Mouse (Mus musculus) midbrain, embryonic 15.5 days (tissue): Measurements from ENCODE around the gene Tekt1. TPM values are rescaled to one million over a fixed set of nuclear protein-coding genes. Genes with fewer than 3 reads are reported as not detected.

Source experiments
- ATAC-seq: fragments of 200-750 bp; cut with Nextera tagmentation; replicated peaks from 2 replicates; pipeline ENCODE4 v1.8.0; 2017; ENCODE audit warnings: moderate TSS enrichment
- H3K27ac ChIP-seq: fragments of 300-500 bp; sonication (generic); 2 replicates; pipeline ENCODE4 v1.5.1; 2015; ENCODE audit warnings: mild to moderate bottlenecking, inconsistent platforms
- H3K27me3 ChIP-seq: fragments of 300-500 bp; sonication (generic); replicated peaks from 2 replicates; pipeline ENCODE4 v1.6.1; 2015; ENCODE audit warnings: inconsistent platforms
- H3K36me3 ChIP-seq: fragments of 300-500 bp; sonication (generic); replicated peaks from 2 replicates; pipeline ENCODE4 v1.6.1; 2015; ENCODE audit warnings: inconsistent platforms
- H3K4me1 ChIP-seq: fragments of 300-500 bp; sonication (generic); 2 replicates; pipeline ENCODE4 v1.6.1; 2015; ENCODE audit warnings: inconsistent platforms
- H3K4me2 ChIP-seq: fragments of 300-500 bp; sonication (generic); 2 replicates; pipeline ENCODE4 v1.6.1; 2015; ENCODE audit warnings: inconsistent platforms, mild to moderate bottlenecking, moderate library complexity
- H3K4me3 ChIP-seq: fragments of 300-500 bp; sonication (generic); 2 replicates; pipeline ENCODE4 v1.5.1; 2015; ENCODE audit warnings: mild to moderate bottlenecking, inconsistent platforms
- H3K9ac ChIP-seq: fragments of 300-500 bp; sonication (generic); 2 replicates; pipeline ENCODE4 v1.6.1; 2015; ENCODE audit warnings: mild to moderate bottlenecking, inconsistent platforms
- H3K9me3 ChIP-seq: fragments of 300-500 bp; sonication (generic); 2 replicates; pipeline ENCODE4 v1.6.1; 2016; ENCODE audit warnings: inconsistent platforms
- WGBS: fragments of 180-500 bp; shearing (Covaris S2); methylation state at CpG from one replicate; pipeline ENCODE4 v1.1.7; 2015; ENCODE audit warnings: mixed read lengths; 5-methylcytosine and 5-hydroxymethylcytosine counted together
- polyA plus RNA-seq: library from polyadenylated mRNA; unstranded; fragments of >200 nt; fragmentation: Nextera tagmentation; extraction: Ambion mirVana; gene quantifications from 2 replicates; pipeline ENCODE4 v1.2.1, GENCODE M21; 2015

The Tekt1 gene
- polyA plus RNA-seq, 1 experiment from 2014 or later = 11.2 TPM

DNA sequence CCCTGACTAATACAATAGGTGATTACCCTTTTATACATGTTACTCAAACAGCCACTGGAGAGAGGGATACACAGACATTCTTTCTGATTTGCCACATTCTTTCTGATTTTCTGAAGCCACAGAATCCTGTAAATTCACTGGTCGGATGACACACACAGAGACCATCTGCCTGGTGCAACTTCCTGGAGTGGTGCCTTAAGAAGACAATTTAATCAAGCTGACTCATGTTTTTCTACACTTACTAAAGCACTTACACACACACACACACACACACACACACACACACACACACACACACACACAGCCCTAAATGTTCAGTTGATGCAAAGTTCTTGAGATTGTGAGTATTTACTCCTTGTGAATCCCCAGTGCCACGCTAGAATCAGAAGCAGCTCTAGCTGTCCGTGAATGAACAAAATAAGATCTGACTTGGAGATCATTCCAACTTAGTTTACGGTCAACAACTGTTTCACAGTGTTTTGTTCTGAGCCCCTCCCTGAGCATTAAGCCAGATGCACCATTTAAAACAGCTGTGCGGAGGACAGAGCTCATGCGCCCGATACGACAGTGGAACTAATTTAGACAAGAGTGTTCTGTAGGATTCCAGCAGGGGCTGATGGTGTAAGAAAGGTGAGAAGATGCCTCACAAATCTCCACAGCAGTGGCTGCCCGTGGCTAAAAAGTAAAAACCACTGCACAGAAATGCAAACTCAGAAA is 29.1 kb downstream of the Tekt1 start:
- Histone ChIP-seq H3K4me2 (no peak overlapping the region), H3K9ac (no peak overlapping the region), H3K27me3 (no peaks in the 10 kb centered on the region), H3K4me3 (no peak overlapping the region), H3K4me1 (no peaks in the 10 kb centered on the region), H3K36me3 (no peaks in the 10 kb centered on the region), H3K27ac (no peak overlapping the region), H3K9me3 (no peaks in the 10 kb centered on the region)
- WGBS = 67% methylated on average over 9 of the region's 9 CpGs
- no peak for ATAC-seq

DNA sequence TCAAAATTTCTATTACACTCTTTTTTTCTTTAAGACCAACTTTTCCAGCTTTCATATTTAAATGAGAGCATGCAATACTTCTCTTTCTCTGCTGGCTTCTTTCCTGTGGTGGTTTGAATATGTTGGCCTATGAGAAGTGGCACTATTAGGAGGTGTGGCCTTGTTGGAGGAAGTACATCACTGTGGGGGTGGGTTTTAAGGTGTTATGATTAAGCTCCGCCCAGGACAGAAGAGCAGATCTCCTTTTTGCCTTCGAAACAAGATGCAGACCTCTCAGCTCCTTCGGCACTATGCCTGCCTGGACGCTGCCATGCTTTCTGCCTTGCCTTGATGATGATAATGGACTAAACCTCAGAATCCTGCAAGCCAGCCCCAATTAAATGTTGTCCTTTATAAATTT is 36.5 kb downstream of the Tekt1 start:
- Histone ChIP-seq H3K9ac (no peak overlapping the region), H3K9me3 (no peaks in the 10 kb centered on the region), H3K27ac (no peak overlapping the region), H3K4me3 (no peak overlapping the region), H3K4me2 (no peak overlapping the region), H3K36me3 (no peaks in the 10 kb centered on the region), H3K4me1 (no peaks in the 10 kb centered on the region), H3K27me3 (no peaks in the 10 kb centered on the region)
- WGBS = 85% methylated on average over 4 of the region's 4 CpGs
- no peak for ATAC-seq

DNA sequence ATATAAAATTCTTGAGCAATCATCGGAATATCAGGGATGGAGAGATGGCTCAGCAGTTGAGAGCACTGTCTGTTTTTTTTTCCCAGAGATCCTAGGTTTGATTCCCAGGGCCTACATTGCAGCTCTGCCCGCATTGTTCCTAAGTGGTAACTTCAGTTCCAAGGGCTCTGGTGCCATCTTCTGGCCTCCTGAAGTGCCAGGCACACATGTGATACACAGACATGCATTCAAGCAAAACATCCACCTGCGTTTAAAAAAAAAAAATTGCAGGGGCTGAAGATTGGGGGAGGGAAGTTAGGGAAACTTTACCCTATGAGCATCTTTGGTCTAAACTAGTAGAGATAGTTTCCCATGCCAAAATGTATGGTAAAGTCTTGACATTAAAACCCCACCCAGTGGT is 37.8 kb downstream of the Tekt1 start:
- no peak overlapping the region for H3K27ac ChIP-seq
- H3K4me3 ChIP-seq = no peak overlapping the region
- H3K4me2 ChIP-seq = no peak overlapping the region
- H3K4me1 ChIP-seq = no peaks in the 10 kb centered on the region
- H3K36me3 ChIP-seq = no peaks in the 10 kb centered on the region
- 67% methylated on average over 3 of the region's 3 CpGs for WGBS
- H3K27me3 ChIP-seq = no peaks in the 10 kb centered on the region
- no peak for ATAC-seq
- H3K9ac ChIP-seq = no peak overlapping the region
- H3K9me3 ChIP-seq = no peaks in the 10 kb centered on the region

DNA sequence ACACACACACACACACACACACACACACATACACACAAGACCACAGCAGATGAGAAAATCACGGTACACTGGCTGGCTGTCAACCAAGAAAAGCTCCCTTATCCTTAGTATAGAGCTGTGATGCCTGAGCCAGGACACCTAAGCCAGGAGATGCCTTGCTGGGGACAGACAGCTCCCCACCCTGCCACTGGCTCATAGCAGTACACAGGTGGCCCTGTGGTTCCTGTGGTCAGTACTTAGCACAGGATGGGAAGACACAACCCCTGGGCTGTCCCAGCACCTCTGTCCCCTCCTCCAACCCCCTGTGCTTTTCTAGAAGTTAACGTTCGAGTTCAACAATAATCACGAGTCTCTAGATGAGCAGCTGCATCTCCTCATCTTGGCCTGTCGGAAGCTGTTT is 44.2 kb downstream of the Tekt1 start:
- H3K27me3 ChIP-seq = peaks cover 19% of the 10 kb centered on the region
- no peak overlapping the region for H3K4me2 ChIP-seq
- WGBS = 86% methylated on average over 5 of the region's 5 CpGs
- no peaks in the 10 kb centered on the region for H3K9me3 ChIP-seq
- no peak overlapping the region for H3K9ac ChIP-seq
- H3K4me3 ChIP-seq = no peak overlapping the region
- no peak overlapping the region for H3K27ac ChIP-seq
- no peaks in the 10 kb centered on the region for H3K4me1 ChIP-seq
- H3K36me3 ChIP-seq = no peaks in the 10 kb centered on the region
- no peak for ATAC-seq

DNA sequence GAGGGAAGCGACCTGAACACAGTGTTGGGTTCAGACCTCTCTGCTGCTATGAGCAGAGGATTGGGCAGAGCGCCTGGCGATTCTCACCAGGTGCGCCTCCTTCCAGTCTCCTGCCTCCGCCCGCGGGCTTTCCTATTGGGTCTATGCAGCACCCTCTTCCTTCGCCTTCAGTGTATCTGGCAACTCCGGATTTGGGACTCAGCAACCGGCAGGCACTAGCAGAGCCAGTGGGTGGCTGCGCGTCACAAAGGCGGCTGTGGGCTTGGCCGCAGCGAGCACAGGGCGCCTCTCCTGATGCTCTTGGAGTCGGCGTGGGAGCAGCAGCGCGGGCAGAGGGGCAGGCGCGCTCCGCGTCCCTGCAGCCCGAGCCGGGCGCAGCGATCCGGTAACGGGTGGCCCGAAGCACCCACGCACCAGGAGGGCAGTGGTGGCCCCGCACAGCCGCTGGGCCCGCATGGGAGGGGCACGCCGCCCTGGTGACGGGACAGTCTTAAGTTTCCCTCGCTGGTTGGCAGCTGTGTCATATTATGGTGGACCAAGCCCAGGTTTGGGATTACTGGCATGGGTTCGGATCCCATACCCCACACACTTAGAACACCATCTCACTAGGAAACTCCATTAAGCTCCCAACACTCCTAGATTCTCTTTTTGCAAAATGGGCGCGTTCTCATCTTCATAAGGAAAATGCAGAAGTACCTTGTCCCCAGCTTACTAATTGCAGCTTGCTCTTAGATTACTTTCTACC is 47.9 kb downstream of the Tekt1 start, which contains the start of gene Fbxo39:
Gene Fbxo39, plus strand, starts transcription at position 294 of the 745 bp plus-strand sequence.
- no peaks in the 10 kb centered on the region for H3K36me3 ChIP-seq
- peak within 1 kb of the TSS; percentile 49 for H3K4me2 ChIP-seq
- WGBS = 13% methylated on average over 41 of the region's 42 CpGs
- peaks cover 21% of the 10 kb centered on the region for H3K27me3 ChIP-seq
- no peaks in the 10 kb centered on the region for H3K9me3 ChIP-seq
- peak within 1 kb of the TSS; percentile 25 for H3K4me3 ChIP-seq
- no peak within 1 kb of the TSS for H3K9ac ChIP-seq
- H3K27ac ChIP-seq = no peak within 1 kb of the TSS
- no peak for ATAC-seq
- no peaks in the 10 kb centered on the region for H3K4me1 ChIP-seq

DNA sequence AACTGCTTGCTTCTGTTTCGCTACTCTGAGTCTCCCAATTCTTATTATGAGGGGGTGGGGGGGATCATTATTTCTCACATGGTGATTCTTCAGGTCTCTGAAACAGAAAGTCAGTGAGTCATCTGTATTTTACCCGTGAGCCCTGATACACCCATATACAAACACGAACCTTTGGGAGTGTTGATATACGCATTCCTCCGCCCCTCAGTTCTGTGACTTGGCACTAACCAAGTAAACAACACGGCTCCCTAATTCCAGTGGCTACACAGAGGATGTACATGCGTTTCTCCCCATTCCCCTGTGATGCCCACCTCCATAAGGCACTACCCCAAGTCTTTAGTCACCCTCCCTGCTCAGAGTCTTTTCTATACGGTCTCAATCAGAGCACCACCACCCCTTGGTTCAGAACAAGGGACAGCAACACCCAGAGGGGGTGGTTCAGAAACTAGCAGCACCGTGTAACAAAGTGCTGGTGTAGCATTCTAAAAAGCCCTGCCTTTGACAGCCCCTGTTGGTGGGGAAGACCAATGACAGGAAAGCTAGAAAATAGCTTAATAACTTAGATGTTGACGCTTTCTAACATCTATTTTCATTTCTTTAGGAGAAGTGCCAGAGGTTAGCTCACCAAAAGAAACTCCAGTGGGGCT is 50.8 kb downstream of the Tekt1 start:
- H3K9ac ChIP-seq = no peak overlapping the region
- H3K27ac ChIP-seq = no peak overlapping the region
- no peak overlapping the region for H3K4me2 ChIP-seq
- 81% methylated on average over 10 of the region's 10 CpGs for WGBS
- no peaks in the 10 kb centered on the region for H3K9me3 ChIP-seq
- ATAC-seq = no peak
- H3K27me3 ChIP-seq = peaks cover 21% of the 10 kb centered on the region
- H3K4me3 ChIP-seq = no peak overlapping the region
- no peaks in the 10 kb centered on the region for H3K4me1 ChIP-seq
- H3K36me3 ChIP-seq = no peaks in the 10 kb centered on the region

DNA sequence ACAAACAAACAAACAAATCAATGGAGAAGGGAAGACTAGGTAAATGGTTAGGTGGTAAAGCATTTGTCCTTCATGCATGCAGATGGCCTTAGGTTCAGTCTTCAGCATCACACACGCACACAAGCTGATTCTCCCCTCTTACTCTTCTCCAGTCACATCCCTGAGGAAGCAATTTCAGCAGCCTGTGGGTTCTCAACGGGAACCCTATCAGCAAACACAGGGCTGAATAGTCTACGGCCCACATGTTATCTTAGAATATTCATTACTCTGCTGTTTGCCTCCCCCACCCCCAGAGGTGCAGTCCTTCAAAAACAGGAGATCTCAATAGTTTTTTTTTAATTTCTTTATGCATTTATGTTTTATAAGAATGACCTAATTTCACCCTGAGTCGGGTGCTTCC is 51.8 kb downstream of the Tekt1 start:
- H3K4me2 ChIP-seq = no peak overlapping the region
- no peaks in the 10 kb centered on the region for H3K4me1 ChIP-seq
- H3K36me3 ChIP-seq = no peaks in the 10 kb centered on the region
- no peaks in the 10 kb centered on the region for H3K9me3 ChIP-seq
- peaks cover 21% of the 10 kb centered on the region for H3K27me3 ChIP-seq
- H3K9ac ChIP-seq = no peak overlapping the region
- no peak overlapping the region for H3K4me3 ChIP-seq
- no peak overlapping the region for H3K27ac ChIP-seq
- WGBS = 79% methylated on average over 4 of the region's 4 CpGs
- ATAC-seq = no peak

DNA sequence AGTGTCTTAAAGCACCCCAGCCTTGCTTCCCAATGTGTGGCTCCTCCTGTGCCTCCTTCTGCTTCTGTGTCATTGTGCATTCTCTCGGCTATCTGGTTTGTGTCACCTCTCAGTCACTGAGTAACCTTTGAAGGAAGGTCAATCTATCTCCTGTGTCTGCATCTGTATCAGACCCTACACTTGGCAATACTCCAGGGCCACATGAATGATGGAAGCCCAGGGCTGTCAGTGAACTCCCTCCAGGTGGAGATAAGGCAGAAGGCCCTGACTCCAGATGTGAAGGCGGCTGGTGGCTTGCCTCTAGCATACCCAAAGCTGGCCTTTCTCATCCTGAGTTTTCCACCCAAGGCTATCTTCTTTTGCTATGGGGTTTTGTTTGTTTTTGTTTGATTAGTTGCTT is 53.3 kb downstream of the Tekt1 start:
- H3K4me2 ChIP-seq = no peak overlapping the region
- no peak overlapping the region for H3K4me3 ChIP-seq
- H3K27ac ChIP-seq = no peak overlapping the region
- peaks cover 7% of the 10 kb centered on the region for H3K27me3 ChIP-seq
- H3K4me1 ChIP-seq = no peaks in the 10 kb centered on the region
- no peaks in the 10 kb centered on the region for H3K36me3 ChIP-seq
- no peak overlapping the region for H3K9ac ChIP-seq
- no peaks in the 10 kb centered on the region for H3K9me3 ChIP-seq
- no peak for ATAC-seq
- 80% methylated on average over 2 of the region's 2 CpGs for WGBS

DNA sequence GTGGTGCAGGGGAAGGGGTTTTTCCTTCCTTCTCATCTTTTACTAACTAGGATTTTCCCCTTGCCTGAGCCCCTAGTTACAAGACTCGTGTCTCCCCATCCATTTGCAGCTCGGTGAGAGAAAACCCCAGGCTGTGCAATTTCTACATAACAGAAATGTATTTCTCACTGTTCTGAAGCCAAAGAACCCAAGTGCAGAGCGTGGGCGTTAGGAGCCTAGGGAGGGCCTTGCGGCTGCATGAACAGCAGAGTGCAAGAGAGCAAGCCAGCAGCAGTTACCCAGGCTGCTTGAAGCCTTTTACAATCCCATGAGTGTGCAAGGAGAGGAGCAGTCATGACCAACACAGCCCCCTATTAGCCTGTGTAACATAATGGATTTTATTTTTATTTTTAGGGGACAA is 54.8 kb downstream of the Tekt1 start:
- H3K27ac ChIP-seq = no peak overlapping the region
- 85% methylated on average over 5 of the region's 5 CpGs for WGBS
- no peaks in the 10 kb centered on the region for H3K4me1 ChIP-seq
- H3K9me3 ChIP-seq = no peaks in the 10 kb centered on the region
- H3K36me3 ChIP-seq = no peaks in the 10 kb centered on the region
- no peak for ATAC-seq
- H3K4me3 ChIP-seq = no peak overlapping the region
- H3K27me3 ChIP-seq = 0 out of 2 replicates have a peak, but pooled peaks cover under 1% of the 10 kb centered on the region
- H3K4me2 ChIP-seq = no peak overlapping the region
- no peak overlapping the region for H3K9ac ChIP-seq

DNA sequence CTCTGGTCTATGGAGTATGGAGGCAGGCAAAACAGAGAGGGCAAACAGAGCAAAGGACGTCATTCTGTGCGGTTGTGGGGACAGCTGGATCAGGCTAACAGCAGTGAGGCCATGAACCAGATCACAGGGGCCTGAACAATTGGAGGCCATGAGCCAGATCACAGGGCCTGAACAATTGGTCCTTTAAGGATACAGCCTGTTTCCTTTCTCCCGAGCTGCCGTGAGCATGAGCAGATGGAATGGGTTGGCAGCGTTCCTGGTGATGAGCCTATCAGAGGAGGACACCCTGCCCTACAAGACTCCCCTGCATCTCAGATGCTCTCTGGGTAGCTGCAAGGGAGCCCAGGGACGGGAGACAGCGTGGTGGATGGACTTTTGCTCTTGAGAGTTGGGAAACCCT is 60.0 kb downstream of the Tekt1 start:
- H3K27ac ChIP-seq = no peak overlapping the region
- no peak overlapping the region for H3K9ac ChIP-seq
- no peak for ATAC-seq
- H3K9me3 ChIP-seq = no peaks in the 10 kb centered on the region
- H3K4me1 ChIP-seq = no peaks in the 10 kb centered on the region
- H3K4me3 ChIP-seq = no peak overlapping the region
- H3K36me3 ChIP-seq = no peaks in the 10 kb centered on the region
- 78% methylated on average over 7 of the region's 7 CpGs for WGBS
- no peaks in the 10 kb centered on the region for H3K27me3 ChIP-seq
- H3K4me2 ChIP-seq = no peak overlapping the region

DNA sequence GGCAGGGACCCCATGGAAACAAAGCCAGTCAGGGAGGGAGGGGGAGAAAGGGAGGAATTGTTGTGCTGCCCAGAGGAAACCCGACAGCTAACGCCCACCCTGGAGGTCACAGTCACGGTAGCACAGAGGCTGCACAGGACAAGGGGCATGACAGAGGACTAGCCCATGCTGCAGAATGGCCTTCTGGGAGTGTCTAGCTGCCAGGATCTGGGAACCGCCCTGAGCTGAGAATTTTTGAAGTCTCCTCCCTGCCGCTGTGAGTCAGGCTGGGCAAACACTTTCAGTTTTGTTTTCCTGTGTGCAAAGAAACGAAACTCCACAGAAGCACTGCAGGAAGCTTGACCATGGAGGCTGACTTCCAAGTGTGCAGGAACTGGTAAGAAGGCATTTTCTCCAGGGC is 60.9 kb downstream of the Tekt1 start, which contains the start of gene Xaf1:
Gene Xaf1, plus strand, starts transcription at position 296 of the 400 bp plus-strand sequence.
- 30% methylated on average over 6 of the region's 6 CpGs for WGBS
- H3K4me2 ChIP-seq = no peak within 1 kb of the TSS
- no peaks in the 10 kb centered on the region for H3K36me3 ChIP-seq
- H3K4me3 ChIP-seq = no peak within 1 kb of the TSS
- no peaks in the 10 kb centered on the region for H3K27me3 ChIP-seq
- no peak within 1 kb of the TSS for H3K27ac ChIP-seq
- H3K9ac ChIP-seq = no peak within 1 kb of the TSS
- no peaks in the 10 kb centered on the region for H3K4me1 ChIP-seq
- ATAC-seq = no peak
- H3K9me3 ChIP-seq = no peaks in the 10 kb centered on the region
